Mouse (Mus musculus): ENCODE measurements around the gene Pcnx3.
"Not testable (repeated sequence)": the region's sequence is repeated elsewhere in the genome, so short reads cannot be mapped to it uniquely, and the experiment has no call there.

The Pcnx3 gene

DNA sequence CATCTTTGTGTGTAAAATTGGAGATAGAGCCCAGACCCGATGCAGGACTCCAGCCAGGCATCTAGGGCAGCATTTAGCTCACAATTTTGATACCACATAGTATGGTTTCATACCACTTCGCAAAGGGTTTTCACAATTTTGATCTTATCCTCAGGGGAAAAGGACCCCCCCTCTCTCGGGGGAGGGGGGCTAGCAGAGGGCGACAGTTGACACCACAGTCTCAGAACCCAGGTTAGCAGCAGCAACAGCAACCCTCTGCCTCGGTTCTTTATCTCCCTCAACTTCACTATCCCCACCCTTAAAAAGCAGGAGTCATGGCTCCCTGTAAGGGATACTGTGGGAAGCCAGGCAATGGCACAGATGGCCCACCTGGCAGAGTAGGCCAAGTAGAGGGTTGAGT is 24.5 kb upstream of the Pcnx3 start:
- DNase-seq (ENCODE audit: low spot score) = no peak

DNA sequence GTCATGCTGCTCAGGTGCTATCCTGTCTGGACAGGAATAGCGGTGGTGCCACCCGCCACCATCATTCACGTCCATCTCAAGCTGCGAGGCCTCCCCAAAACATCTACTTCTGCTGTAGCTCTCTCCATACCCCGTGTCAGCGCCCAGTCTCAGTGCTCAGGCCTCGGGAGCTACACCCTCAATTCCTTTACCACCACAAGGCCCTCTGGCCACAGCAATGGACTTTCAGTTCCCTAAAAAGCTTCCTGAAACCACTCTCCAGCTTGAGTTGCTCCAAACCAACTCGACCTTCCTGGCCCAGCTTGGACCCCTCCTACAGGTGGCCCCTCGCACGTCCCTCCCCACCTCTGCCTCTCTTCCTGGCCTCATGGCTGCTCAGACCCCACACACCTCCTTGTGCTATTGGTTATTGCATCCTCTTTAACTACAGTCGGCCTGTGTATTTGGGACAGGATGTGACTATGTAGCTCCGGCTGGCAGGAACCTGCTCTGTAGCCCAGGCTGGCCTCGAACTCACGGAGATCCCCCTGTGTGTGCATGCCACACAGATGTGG is 23.3 kb upstream of the Pcnx3 start:
- DNase-seq (ENCODE audit: low spot score) = no peak

DNA sequence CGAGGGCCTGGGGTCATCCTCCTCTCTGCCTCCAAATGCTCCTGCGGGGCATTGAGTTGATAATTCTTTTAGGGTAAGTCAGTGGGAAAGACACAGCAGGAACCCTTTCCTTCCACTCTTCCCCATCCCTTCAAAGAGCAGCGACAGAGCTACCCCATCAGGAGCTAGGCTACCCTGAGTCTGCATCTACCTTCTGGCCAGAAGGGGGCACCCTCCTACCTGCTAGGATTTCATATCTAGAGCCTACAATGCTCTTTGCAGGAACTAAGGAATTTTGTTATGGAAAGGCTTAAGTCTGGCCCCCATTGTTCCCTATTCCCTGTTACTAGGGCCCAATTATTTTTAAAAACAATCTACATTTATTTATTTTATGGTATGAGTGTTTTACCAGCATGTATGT is 22.5 kb upstream of the Pcnx3 start:
- no peak for DNase-seq (ENCODE audit: low spot score)

DNA sequence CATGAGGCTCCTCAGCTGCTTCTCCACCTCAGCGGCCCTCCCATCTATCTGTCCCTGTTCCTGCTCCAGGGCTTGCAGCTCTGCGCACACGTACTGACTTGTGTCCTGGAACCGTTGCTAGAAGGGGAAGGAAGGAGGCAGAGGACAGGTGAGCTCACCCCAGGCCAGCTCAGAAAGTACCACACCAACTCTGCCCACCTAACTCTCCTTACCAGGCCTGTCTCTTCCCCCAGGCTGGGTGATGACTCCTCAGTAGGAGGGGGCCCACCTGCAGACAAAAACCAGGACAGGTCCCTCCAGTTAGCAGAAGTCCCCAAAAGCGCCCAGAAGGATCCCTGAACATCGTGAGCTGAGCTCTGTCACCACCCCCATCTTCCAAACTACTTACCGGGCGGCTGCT is 21.9 kb upstream of the Pcnx3 start:
- no peak for DNase-seq (ENCODE audit: low spot score)

DNA sequence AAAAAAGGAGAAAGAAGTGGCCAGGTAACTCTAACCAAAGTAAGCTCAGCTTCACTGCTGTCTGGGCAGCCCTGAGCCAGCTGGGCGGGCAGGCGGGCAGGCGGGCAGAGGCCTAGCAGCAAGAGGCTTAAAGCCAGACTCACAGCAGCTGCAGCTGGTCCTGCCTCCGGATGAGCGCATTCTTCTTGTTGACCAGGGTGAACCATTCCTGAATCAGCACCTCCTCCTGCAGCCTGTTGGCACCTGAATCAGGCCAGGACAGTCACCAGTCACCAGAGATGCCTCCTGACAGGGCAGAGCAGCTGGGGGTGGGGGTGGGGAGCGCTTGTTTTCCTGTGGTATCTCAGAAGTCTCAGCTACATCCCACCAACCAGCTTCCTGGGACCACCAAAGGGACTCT is 21.4 kb upstream of the Pcnx3 start:
- DNase-seq (ENCODE audit: low spot score) = no peak

DNA sequence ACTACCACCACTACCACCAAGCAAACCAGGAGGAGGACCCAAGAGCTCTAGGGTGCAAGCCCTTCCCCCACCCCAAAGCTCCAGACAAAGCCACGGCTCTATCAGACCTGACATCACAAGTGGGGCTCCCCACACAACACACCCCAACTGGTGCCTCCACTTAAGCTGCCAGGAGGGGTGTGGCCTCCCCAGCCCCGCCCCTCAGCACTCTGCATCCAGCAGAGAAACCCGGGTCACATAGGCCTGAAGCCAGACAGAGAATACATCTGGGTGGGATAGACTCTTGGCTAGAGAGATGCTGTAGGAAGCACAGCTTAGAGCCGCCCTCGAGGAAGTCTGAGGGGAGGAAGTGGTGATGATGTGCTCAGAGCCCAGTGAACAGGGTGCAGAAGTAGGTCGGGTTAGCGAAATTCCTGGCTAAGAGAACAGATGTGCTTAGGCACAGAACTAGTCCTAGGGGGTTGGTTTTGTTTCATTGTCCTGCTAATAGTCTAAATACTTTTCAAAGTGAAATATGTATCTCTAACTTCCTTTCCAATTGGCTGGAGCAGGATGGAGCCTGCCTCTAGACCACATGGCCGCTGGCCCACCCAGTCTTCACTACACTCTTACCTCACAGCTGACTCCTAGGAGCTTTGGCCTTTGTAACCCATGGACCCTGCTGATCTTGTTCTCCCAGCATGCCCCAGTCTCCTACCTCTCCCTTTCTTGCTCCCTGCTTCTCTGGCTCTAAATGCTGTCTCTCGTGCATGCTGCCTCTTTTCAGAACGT is 16.3 kb upstream of the Pcnx3 start:
- peak; percentile 73 for DNase-seq (ENCODE audit: low spot score)

DNA sequence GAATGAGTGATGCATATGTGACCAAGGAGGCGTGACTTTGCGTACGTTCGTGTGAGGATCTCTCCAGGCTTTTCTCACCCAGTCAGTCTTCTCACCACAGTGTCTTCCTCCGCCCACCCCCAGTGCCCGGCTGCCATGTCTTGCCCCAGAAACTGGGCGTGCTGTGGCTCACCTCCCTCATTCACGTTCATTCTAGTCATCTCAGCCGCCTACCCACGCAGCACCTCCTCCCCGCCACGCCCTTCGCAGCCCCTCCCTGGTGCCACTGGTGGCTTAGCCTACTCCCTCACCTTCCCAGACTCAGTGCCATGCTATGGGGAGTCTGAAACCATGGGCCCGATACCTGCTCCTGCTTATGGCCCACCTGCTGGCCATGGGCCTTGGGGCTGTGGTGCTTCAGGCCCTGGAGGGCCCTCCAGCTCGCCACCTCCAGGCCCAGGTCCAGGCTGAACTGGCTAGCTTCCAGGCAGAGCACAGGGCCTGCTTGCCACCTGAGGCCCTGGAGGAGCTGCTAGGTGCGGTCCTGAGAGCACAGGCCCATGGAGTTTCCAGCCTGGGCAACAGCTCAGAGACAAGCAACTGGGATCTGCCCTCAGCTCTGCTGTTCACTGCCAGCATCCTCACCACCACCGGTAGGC is 15.6 kb upstream of the Pcnx3 start, which contains the start of gene Kcnk7:
Gene Kcnk7, plus strand, starts transcription at position 205 of the 638 bp plus-strand sequence.
- DNase-seq (ENCODE audit: low spot score) = no peak

DNA sequence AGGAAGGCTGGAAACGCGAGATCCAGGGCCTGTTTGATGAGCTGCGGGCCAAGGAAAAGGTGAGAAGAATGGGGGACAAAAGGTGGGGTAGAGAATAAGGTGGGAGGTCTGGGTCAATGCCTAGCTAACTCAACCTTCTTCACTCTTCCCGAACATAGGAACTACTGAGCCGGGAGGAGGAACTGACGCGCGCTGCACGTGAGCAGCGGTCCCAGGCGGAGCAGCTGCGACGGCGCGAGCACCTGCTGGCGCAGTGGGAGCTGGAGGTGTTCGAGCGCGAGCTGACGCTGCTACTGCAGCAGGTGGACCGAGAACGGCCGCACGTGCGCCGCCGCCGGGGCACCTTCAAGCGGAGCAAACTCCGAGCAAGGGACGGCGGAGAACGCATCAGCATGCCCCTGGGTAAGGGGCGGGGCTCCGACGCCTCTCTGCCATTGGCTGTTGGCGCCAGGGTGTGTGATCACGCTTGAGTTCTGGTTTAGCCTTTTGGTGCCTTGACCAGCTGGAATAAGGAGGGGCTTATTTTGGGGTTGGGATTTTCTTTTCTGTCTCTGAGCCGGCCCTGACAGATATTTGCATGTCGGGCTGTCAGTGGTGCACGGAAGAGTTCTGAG is 7.2 kb upstream of the Pcnx3 start:
- DNase-seq (ENCODE audit: low spot score) = no peak

DNA sequence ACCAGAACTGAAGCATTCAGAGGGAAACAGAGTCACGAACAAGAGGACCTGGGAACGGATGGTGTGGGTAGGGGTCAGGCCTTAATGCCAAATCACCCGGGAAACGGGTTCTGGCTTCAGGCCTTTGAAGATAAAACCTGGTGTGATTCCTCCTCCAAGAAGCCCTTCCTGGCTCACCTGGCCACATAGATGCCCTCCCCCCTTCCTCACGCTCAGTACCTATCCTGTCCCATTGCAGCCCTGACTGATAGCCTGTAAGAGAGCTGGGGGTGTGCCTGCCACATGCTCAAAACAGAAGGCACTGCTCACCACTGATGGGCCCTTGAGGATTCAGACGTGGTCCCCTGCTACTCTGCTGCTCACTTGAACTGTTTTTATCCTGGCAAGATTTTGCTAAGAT is 5.1 kb upstream of the Pcnx3 start:
- DNase-seq (ENCODE audit: low spot score) = no peak

DNA sequence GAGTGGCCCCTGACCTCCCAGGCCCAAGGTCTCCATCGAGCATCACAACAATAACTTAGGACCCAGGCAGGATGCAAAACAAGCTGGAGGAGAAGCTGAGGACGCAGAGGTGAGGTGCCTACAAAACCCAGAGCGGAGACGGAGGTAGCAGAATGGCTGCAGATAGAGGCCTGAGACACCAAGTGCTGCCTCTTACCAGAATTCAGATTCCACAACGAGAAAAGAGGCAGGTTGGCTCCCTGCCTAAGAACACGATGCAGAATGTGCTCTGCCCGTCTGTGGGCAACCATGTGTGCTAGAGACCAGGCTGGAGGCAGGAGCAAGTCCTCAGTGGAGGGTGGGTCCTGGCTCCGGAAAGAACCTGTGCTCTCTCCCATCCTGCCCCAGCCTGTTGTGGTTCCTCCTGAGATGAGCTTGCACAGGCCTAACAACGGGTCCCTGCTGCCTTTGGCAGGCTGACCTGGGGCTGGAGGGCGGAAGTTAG is 4.2 kb upstream of the Pcnx3 start:
- no peak for DNase-seq (ENCODE audit: low spot score)

DNA sequence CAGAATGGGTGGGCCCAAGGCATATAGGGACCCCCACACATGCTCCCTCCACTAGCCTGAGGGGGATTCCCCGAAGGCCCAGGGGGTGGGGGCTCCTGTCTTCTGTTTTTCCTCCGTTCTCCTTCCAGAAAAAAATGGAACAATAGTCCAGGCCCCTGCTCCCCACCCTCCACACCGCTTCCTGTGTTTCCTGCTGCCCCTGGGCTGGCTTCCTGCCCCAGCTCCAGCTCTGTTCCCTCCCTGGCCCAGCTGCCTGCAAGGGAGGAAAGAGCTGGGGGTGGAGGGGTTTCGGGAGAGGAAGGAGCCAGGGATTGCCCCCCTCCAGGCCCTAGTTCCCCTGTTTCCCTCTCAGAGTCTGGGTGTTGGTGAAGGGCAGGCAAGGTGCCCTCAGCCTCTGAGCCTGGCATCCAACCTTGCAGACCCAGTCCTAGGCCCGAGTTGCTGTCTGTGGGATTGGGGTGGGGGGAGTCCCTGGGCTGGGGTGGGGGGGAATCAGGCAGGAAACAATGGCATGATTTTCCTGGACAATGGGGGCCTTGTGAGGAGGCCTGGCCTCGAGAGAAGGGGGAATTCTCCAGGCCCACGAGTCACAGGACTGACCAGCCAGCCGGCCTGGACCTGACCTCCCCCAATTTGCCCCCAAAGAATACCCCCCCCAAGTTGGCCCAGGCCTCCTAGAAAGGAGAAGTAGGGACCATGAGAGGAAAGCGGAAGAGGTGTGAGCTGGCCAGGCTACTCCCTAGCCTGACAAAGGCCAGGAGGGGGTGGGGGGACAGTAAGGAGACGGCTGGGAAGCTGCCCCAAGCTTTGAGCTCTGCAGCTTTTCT is 3.6 kb upstream of the Pcnx3 start:
- DNase-seq (ENCODE audit: low spot score) = no peak

DNA sequence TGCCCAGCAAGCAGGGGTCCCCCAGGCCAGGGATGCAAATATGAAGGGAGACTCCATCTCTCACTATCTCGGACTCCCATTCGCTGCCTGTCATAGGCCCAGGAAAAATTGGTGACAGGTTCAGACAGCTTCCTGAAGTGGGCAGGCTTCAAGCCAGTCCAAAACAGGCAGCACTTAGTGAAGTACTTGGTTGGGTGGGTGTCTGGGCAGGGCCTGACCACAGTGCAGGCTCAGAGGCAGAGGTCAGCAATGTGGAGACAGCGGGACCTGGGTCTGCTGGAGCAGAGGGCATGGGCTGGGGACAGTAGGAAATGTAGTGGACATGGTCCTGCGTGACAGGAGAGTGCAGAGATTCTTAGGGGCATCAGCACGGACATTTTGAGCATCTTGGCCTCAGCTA is 2.9 kb upstream of the Pcnx3 start:
- DNase-seq (ENCODE audit: low spot score) = no peak

DNA sequence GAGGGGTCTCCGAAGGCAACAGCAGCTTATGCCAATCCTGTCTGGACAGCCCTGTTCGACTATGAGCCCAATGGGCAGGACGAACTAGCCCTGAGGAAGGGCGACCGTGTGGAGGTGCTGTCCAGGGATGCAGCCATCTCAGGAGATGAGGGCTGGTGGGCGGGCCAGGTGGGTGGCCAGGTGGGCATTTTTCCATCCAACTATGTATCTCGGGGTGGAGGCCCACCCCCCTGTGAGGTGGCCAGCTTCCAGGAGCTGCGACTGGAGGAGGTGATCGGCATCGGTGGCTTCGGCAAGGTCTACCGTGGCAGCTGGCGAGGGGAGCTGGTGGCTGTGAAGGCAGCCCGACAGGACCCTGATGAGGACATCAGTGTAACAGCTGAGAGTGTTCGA is 1.6 kb upstream of the Pcnx3 start:
- no peak for DNase-seq (ENCODE audit: low spot score)

DNA sequence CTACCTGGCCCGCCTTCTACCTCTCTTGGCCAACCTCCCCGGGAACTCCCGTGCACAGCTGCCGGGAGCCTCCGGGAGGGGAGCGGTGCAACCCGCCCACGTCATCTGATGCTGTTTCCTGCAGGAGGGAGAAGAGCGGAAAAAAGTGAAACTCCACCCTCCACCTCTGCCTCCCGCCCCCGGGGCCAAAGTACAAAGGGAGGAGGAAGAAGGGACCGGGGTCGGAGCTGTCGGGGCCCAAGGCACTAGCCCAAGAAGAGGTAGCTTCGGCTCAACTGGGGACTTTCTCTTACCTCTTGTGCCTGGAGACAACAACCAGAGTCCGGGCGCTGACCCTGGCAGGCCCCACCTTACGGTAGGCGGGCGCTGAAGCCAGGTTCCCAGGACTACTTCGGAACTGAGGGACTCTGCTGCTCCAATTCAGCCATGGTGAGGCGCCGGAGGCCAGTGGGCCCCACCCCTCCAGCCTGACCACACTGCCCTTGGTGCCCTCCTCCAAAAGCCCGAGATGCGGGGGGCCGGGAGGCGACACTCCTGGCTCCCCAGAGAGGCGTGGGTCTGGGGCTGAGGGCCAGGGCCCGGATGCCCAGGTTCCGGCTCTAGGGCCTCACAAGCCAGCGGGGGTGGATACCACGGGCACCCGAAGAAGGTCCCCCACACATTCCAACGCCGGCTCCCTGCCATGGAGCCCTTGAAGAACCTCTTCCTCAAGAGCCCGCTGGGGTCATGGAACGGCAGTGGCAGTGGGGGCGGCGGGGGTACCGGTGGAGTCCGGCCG is 1.0 kb upstream of the Pcnx3 start:
- peak; percentile 87 for DNase-seq (ENCODE audit: low spot score)

DNA sequence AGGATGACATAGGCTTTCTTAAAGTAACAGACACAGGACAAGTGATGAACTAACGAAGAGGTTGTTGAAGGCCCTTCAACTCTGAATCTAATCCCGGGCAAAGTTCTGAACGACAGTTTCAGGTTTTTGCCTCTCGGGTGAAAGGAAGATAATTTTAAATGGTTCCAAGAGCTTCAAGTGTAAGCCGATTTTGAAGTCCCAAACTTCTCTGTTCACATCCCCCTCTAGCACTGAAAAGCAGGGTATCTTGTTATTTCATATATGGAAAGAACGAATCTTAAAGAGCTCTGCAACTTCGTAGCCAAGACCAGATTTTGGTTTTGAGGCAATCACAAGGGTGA is 350 bp upstream of the Pcnx3 start:
- no peak for DNase-seq (ENCODE audit: low spot score)

DNA sequence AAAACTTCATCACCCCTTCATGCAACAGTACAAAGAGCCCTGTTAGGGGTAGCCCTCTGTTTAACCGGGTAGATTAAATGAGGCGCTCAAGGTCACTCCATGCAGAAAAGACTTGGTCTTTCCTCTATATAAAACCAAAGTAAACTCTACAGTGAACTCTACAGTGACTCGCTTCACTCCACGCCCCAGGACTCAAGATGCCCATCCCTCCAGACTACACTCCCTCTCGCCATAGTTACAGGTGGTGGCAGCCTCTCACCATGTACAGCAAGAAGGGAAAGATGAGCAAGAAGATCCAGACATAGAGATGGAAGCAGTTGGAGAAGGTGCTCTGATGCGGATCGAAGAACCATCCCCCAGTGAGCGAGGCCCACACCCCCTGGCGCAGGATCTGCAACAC is 970 bp downstream of the Pcnx3 start:
- no peak for DNase-seq (ENCODE audit: low spot score)

DNA sequence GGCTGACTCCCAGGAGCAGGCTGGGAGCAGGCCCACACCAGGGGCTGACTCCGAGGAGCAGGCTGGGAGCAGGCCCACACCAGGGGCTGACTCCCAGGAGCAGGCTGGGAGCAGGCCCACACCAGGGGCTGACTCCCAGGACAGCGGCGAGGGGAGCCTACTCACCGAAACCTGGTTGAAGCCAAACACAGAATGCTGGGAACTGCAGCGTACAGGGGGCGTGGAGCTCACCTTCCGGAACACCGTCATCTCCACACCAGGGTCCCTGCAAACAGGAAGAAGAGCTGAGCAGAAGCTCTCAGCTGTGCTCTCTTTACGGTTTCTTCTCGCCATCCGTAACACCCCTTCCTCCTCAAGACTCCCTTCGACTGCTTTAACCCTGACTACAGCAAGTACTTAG is 1.8 kb downstream of the Pcnx3 start:
- not testable (repeated sequence) for DNase-seq (ENCODE audit: low spot score)

DNA sequence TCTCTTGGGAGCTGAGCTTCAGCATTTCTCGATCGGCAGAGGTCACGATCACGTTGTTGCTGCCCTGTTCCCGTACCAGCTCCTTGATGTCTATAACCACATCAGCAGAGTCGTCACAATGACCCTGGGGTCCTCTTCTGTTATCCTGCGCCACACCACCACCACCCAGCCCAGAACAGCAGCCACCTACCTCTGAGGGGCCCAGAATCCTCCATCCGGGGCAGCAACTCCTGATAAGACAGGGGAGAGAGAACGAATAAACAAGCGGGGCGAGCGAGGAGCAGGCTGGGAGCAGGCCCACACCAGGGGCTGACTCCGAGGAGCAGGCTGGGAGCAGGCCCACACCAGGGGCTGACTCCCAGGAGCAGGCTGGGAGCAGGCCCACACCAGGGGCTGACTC is 2.3 kb downstream of the Pcnx3 start:
- DNase-seq (ENCODE audit: low spot score) = no peak

DNA sequence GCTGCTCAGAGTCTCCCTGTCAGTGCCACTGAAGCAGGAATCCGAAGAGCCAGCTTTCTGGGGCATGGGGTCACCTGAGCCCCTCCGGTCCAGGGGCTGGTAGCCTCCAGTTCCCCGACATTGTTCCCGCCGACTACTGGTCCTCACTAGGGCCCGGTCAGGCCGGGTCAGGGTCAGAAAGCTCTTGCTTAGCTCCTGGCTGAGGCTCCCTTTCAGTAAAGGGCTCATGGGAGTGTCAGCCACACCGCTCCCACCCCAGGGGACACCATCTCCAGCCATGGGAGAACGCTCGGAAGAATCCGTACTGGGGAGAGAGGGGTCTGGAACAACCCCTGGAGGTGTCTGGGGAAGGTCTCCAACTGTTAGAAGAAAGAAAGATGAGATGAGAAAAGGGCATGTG is 2.8 kb downstream of the Pcnx3 start:
- no peak for DNase-seq (ENCODE audit: low spot score)

DNA sequence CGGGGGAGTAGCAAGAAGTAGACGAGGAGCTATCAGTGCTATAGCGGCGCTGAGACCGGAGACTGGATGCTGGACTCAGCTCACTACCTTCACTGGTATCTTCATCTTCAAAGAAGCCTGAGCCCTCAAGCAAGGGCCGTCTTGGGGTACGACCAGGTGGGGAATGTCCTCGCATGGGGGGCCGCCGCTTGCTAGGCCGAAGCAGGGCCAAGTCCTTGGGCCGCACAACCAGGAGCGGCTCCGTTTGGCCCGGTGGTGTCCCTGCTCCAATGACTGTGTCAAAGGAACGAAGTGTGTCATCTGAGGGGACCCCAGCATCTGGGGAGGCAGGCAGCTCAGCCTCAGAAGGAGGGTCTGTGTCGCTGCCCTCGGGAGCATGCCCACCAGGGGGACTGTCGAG is 3.3 kb downstream of the Pcnx3 start:
- no peak for DNase-seq (ENCODE audit: low spot score)

DNA sequence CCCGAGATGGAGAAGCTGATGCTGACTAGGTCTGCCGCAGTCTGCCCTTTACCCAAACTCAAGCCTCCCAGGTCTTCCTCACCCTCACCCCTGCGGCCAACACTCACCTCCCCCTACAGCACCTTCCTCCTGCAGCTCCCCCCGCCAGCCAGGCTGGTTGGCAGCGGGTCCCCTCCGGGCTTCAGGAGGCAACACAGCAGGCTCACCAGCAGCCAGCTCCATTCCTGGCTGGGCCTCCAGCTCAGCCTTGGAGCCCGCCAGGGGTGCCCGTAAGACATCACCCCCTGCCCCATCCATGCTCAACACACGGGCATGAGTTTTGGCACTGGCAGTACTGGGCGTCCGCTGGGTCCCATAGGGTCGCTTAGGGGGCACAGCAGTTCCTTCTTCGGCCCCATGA is 3.7 kb downstream of the Pcnx3 start:
- DNase-seq (ENCODE audit: low spot score) = no peak

DNA sequence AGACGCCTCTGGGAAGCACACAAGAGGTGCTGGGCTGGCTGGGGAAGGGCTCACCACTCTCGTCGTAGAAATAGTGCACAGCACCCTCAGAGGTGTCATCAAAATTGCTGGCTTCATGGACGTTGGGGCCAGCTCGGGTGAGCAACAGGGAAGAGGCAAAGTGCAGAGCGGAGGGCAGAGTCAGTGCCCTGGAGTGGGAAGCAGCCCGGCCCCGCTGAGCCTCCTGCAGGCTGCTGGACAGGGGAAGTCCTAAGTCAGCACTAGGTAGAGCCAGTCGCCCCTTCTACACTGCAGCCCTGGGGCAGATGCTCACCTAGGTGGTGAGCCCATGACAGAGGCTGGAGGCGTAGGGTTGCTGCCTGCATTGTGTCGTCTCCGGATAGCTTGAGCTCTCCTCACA is 4.5 kb downstream of the Pcnx3 start:
- DNase-seq (ENCODE audit: low spot score) = no peak
